Mouse (Mus musculus): ENCODE results near the gene Grid1.

The Grid1 gene

DNA sequence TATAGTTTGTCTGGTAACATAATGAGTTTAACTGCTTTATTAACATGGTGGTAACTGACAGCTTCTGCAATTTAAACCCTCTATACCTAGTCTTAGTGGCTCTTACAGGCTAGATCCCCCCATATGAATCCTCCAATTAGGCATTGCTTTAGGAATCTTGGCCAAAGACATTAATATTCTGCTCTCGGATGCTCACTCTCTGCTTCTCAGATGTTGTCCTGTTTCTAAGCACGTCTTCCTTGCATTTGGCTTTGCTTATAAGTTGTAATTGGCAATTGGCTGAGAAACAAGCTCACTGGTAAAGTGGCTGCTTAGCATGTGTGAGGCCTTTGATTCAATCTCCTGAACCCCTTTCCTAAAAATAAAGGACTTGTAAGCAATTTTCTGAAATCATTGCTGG lies 610.4 kb downstream of the Grid1 start:
- no peak for DNase-seq (ENCODE audit: low read depth)

GRCm38 (mm10) chr14:35453702-35454101 lies 633.8 kb downstream of the Grid1 start:
- DNase-seq (ENCODE audit: low read depth): no peak

DNA sequence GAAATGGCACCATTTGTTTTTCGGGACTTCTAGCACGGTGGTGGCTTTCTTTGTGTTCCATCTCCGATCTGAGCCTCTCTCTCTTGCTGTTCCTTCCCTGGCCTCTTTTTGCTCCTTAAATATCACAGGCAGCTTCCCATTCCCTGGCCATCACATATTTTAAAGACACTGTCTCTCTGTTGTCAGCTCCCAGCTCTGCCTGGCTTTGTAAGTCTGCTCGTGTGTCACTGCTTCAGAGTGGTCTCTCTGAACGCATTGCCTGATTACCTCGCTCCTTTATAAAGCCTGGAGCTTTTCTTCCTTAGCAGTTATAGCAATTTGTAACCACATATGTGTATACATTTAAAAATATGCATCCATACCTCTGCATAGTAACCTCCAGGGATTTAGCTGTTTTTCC lies 648.3 kb downstream of the Grid1 start:
- no peak for DNase-seq (ENCODE audit: low read depth)

DNA sequence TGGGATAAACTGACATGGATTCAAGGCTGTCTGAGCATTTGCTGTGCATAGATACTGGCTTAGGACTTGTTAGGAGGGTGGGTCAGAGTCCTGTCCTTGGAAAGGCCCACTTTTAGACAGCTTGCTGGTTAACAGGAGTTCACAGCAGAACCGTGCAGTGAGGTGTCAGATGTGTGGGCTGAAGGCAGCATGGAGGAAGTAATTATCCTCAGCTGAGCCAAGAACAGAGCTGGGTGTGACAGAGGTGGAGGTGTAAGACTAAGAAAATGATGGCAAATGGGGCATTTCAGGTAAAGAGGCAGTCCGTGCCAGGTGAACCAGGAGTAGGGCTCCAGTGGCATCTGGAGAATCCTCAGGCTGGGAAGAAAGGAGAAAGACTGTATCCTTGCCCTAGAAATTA lies 666.1 kb downstream of the Grid1 start:
- DNase-seq (ENCODE audit: low read depth): no peak

DNA sequence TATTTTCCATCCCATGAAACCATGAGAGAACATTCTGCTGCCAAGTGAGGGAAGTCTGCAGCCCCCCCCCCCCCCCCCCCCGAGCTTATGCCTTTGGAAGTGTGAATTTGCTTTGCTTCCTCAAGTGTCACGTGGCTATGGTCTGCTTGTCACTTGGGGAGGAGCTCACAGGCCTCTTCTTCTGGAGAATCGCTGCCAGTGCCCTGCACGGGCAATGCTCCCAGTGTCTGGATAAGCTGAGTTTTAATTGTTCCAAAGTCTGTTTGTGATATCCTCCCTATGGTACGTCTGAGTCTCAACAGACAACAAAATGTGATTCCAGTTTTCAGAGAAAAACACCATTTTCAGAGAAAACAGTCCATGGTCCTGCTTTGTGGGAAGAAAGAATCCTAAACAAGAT lies 682.4 kb downstream of the Grid1 start:
- DNase-seq (ENCODE audit: low read depth): no peak

- DNase-seq (ENCODE audit: low read depth): no peak
Observed at GRCm38 (mm10) chr14:35519402-35519801, 699.5 kb downstream of the Grid1 start.

DNA sequence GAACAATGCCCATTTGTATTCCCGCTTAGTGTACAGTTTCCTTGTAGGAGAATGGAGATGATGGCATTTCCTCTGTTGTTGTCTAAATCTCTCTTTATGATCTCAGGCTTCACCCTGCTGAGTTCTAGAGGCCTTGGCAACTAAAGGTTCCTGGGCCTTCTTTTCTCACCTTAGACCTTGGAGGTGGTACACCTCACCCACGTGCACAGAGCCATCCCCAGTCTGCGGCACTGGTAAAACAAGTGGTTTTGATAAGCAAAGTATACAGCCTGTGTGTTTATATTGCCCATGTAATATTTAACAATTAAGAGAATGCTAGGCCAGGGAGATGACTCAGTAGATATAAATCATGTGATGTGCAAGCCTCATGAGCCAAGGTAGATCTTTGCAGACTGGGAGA lies 718.9 kb downstream of the Grid1 start:
- DNase-seq (ENCODE audit: low read depth): no peak

- no peak for DNase-seq (ENCODE audit: low read depth)
Observed at GRCm38 (mm10) chr14:35541254-35541991, 721.5 kb downstream of the Grid1 start.

GRCm38 (mm10) chr14:35541992-35542380 lies 722.1 kb downstream of the Grid1 start:
- no peak for DNase-seq (ENCODE audit: low read depth)

DNA sequence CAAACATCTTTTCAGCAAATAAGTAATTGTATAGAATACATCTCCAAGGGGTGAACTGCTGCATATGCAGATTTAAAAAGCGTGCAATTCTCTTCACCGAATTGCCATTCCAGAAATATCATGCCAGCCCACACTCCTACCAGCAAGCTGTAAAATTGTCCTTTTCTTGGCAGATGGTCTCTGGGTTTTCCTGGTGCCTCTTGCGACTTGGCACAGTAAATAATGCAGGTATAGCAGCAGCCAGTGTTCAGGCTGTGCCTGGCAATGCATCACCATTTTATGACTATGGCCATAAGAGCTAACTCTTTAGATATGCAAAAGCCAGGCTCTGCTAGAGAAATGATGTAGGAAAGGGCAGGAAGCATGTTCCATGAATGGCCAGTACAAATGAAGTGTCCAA lies 734.4 kb downstream of the Grid1 start:
- DNase-seq (ENCODE audit: low read depth): no peak

- no peak for DNase-seq (ENCODE audit: low read depth)
Observed at GRCm38 (mm10) chr14:35561244-35561893, 741.5 kb downstream of the Grid1 start.

- DNase-seq (ENCODE audit: low read depth): no peak
Observed at GRCm38 (mm10) chr14:35572991-35573502, 753.1 kb downstream of the Grid1 start.

DNA sequence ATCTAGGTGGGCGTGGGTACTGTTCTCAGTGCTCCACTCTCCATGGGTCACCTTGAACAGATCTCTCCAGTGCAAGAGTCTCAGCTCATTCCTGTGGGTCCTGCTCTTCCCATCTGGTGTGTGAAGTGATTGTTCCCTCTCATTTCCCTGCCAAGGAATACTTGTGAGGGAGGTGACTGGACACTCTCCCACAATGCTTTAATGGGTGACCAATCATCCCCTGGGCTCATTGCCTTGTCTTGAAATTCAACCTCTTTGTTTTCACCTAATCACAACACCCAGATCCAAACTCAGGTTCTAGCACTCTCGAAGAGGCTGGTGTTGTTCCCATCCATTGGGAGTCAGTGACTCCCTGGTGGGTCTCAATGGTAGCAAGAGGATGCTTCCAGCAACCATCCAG lies 754.6 kb downstream of the Grid1 start:
- no peak for DNase-seq (ENCODE audit: low read depth)

DNA sequence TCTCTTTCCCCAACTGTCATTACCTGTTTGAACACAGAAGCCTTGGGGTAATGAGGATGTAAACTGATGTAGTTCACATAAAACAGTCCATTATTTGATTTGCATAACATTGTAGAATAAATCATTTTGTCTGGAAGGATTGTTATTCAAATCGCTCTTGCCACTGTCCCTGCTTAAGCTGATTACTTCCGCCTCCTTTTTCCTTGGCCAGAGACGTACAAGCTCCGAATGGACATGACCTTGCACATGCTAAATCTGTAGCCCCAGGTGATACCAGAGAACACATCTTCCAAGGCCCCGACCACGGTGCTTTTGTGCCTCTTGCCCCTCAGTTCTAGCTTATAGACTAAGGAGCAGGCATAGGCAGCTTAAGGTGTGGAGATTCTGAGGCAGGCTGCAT lies 755.4 kb downstream of the Grid1 start:
- DNase-seq (ENCODE audit: low read depth): no peak

- DNase-seq (ENCODE audit: low read depth): no peak
Observed at GRCm38 (mm10) chr14:35625749-35626148, 805.8 kb downstream of the Grid1 start.

Measured in naive thymus-derived CD4-positive, alpha-beta T cell, adult 2 months (primary cell).